Mouse (Mus musculus): ENCODE data around the gene Git1. TPM values are rescaled to one million over a fixed set of nuclear protein-coding genes. Genes with fewer than 3 reads are reported as not detected.

The Git1 gene
- polyA plus RNA-seq, 1 experiment from 2014 or later: 19.2 TPM

DNA sequence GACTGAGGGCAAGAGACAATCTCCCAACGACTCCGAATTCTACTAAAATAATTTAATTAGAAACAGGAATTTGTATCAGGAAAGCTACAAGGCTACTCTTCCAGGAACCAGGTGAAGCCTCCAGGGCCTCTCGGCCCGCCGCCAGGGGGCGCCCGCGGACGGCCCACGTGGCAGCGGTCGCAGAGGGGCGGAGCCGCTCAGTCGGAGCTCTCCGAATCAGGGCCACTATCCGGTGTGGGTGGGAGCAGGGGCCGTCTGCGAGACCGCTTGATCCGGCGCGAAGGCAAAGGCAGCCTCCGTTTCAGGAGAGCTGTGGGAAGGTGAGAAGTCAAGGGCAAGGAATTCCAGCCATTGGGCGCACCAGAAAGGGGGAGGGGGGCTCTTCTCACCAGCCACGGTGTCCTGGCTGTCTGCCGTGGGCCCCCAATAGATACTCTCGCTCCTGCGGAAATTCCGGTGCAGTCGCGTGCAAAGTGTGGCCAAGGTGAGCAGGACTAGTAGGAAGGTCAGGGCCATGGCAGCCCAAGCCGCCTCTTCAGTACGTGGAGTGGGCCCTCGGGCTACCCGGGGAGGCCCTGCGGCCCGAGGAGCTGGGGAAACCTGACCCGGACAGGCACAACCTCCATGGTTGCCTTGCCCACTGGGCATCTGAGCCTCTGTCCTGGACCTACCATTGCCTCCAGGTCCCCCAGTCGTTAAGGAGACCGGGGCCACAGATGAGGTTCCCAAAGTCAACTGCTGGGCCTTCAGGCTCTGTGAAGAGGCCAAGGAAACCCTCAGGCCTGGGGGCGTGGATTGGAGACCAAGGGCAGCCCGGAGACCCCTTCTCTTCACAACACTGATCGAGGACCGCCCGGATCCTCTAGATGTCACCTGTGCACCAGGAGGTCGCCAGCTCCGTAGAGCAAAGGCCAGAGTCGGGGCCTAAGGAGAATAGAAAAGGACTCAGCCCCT lies 15.0 kb downstream of the Git1 start:
- ATAC-seq (replicated peaks; ENCODE audit: low FRiP score): peak; percentile 73
- peak overlapping the region; percentile 65 for H3K4me2 ChIP-seq (ENCODE audit: low read depth, low read length, severe bottlenecking)
- peaks cover 5% of the 10 kb centered on the region for H3K4me1 ChIP-seq (replicated peaks; ENCODE audit: control insufficient read depth, insufficient read depth, low read length)
- H3K27me3 ChIP-seq (ENCODE audit: control insufficient read depth, insufficient read depth, low read length): no peaks in the 10 kb centered on the region
- peak overlapping the region; percentile 41; the same call in 1 of the 2 replicates for H3K9ac ChIP-seq (ENCODE audit: low read length)
- peak overlapping the region; percentile 22 for H3K4me3 ChIP-seq (ENCODE audit: low read depth, low read length)
- 19% methylated on average over 48 of the region's 49 CpGs for WGBS
- no peak overlapping the region for H3K27ac ChIP-seq (ENCODE audit: low read depth, low read length)
- DNase-seq (ENCODE audit: low spot score): peak; percentile 91
- H3K9me3 ChIP-seq (ENCODE audit: control insufficient read depth, low read length): no peaks in the 10 kb centered on the region
- H3K36me3 ChIP-seq (ENCODE audit: control insufficient read depth, insufficient read depth, low read length): peaks cover 3% of the 10 kb centered on the region; the same call in 1 of the 2 replicates

DNA sequence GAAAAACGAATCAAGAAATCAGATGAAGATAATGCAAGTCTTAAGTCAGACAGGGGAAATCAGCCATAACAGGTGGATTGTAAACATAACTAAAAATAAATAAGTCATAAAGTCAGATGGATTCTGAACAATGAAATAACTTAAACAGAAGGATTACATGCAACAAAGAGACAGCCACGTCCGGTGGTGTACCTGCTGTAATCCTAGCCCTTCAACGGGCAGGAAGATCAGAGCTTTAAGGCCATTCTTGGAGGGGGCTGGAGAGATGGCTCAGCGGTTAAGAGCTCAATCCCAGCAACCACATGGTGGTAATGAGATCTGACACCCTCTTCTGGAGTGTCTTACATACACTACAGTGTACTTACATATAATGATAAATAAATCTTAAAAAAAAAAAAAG lies 18.0 kb downstream of the Git1 start:
- no peak overlapping the region for H3K27ac ChIP-seq (ENCODE audit: low read depth, low read length)
- H3K4me2 ChIP-seq (ENCODE audit: low read depth, low read length, severe bottlenecking): no peak overlapping the region
- WGBS: 82% methylated on average over 5 of the region's 5 CpGs
- no peaks in the 10 kb centered on the region for H3K9me3 ChIP-seq (ENCODE audit: control insufficient read depth, low read length)
- peaks cover 7% of the 10 kb centered on the region for H3K27me3 ChIP-seq (ENCODE audit: control insufficient read depth, insufficient read depth, low read length)
- ATAC-seq (replicated peaks; ENCODE audit: low FRiP score): no peak
- H3K4me1 ChIP-seq (replicated peaks; ENCODE audit: control insufficient read depth, insufficient read depth, low read length): peaks cover 26% of the 10 kb centered on the region
- H3K36me3 ChIP-seq (ENCODE audit: control insufficient read depth, insufficient read depth, low read length): no peaks in the 10 kb centered on the region; the same call in 1 of the 2 replicates
- no peak overlapping the region for H3K4me3 ChIP-seq (ENCODE audit: low read depth, low read length)
- no peak overlapping the region for H3K9ac ChIP-seq (ENCODE audit: low read length)
- DNase-seq (ENCODE audit: low spot score): peak; percentile 42

DNA sequence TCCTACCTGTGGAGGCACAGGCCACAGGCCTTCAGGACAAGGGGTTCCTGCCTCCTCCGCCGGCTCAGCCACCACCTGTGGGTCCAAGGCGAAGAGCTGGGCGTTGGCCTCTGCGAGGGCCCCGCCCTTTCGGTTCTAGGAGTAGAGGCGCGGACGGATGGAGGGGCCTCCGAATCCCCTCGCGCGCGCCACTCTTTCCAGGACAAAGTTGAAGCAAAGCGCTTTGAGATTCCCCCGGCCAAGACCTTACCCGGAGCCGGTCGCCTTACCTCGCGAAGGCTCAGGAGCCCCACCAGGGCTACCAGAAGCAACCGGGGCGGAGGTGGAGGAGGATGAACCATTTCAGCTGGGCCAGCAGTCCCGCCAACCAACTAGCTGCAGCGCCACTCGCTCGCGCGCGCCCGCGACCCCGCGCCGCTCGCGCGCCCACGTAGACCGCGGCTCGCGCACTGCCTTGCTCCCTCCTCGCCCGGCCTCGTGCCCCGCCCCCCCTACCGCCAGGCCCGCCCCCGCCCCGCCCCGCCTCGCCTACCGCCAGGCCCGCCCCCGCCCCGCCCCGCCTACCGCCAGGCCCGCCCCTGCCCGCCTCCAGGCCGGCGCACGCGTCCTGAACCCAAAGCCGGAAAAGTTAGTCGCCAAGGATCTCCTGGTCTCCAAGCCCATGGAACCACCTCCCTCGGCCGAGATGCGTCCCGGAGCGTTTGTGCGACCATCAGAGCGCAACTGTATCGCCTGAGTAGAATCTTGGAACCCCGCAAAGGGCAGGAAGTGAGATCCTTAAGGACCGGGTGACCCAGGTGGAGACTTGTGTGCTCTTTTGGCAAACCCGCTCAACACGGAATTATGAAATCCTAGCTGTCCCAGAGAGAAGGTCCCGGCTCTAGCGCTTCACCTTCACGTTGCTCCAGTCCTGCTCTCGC lies 19.8 kb downstream of the Git1 start:
- WGBS: under 1% methylated on average over 81 of the region's 84 CpGs
- Histone ChIP-seq H3K27ac (ENCODE audit: low read depth, low read length) (no peak overlapping the region), H3K4me1 (replicated peaks; ENCODE audit: control insufficient read depth, insufficient read depth, low read length) (peaks cover 26% of the 10 kb centered on the region)

GRCm38 (mm10) chr11:77513811-77514170 lies 20.4 kb downstream of the Git1 start:
- DNase-seq (ENCODE audit: low spot score) (no peak), ATAC-seq (replicated peaks; ENCODE audit: low FRiP score) (no peak)
- peaks cover 26% of the 10 kb centered on the region for H3K4me1 ChIP-seq (replicated peaks; ENCODE audit: control insufficient read depth, insufficient read depth, low read length)
- H3K27me3 ChIP-seq (ENCODE audit: control insufficient read depth, insufficient read depth, low read length): peaks cover 9% of the 10 kb centered on the region
- H3K4me2 ChIP-seq (ENCODE audit: low read depth, low read length, severe bottlenecking): peak overlapping the region; percentile 67
- no peaks in the 10 kb centered on the region for H3K36me3 ChIP-seq (ENCODE audit: control insufficient read depth, insufficient read depth, low read length)
- H3K27ac ChIP-seq (ENCODE audit: low read depth, low read length): no peak overlapping the region
- H3K9ac ChIP-seq (ENCODE audit: low read length): peak overlapping the region; percentile 50
- WGBS: 2% methylated on average over 10 of the region's 10 CpGs
- no peaks in the 10 kb centered on the region for H3K9me3 ChIP-seq (ENCODE audit: control insufficient read depth, low read length)
- peak overlapping the region; percentile 58 for H3K4me3 ChIP-seq (ENCODE audit: low read depth, low read length)

More for the DNA sequence above, 19.8 kb downstream of the Git1 start:
- H3K4me3 ChIP-seq (ENCODE audit: low read depth, low read length): peak overlapping the region; percentile 58
- ATAC-seq (replicated peaks; ENCODE audit: low FRiP score) (peak; percentile 62), DNase-seq (ENCODE audit: low spot score) (peak; percentile 97)
- H3K36me3 ChIP-seq (ENCODE audit: control insufficient read depth, insufficient read depth, low read length): no peaks in the 10 kb centered on the region
- H3K27me3 ChIP-seq (ENCODE audit: control insufficient read depth, insufficient read depth, low read length): peaks cover 9% of the 10 kb centered on the region
- no peaks in the 10 kb centered on the region for H3K9me3 ChIP-seq (ENCODE audit: control insufficient read depth, low read length)
- H3K4me2 ChIP-seq (ENCODE audit: low read depth, low read length, severe bottlenecking): peak overlapping the region; percentile 80
- peak overlapping the region; percentile 73 for H3K9ac ChIP-seq (ENCODE audit: low read length)

- peak overlapping the region; percentile 57 for H3K9ac ChIP-seq (ENCODE audit: low read length)
- DNase-seq (ENCODE audit: low spot score) (peak; percentile 65), ATAC-seq (replicated peaks; ENCODE audit: low FRiP score) (no peak)
- whole genome bisulfite sequencing: 3% methylated on average over 18 of the region's 19 CpGs
- H3K4me1 ChIP-seq (replicated peaks; ENCODE audit: control insufficient read depth, insufficient read depth, low read length): peaks cover 26% of the 10 kb centered on the region
- no peaks in the 10 kb centered on the region for H3K36me3 ChIP-seq (ENCODE audit: control insufficient read depth, insufficient read depth, low read length)
- no peaks in the 10 kb centered on the region for H3K9me3 ChIP-seq (ENCODE audit: control insufficient read depth, low read length)
- peak overlapping the region; percentile 44 for H3K4me3 ChIP-seq (ENCODE audit: low read depth, low read length)
- peak overlapping the region; percentile 12; the same call in 1 of the 2 replicates for H3K27ac ChIP-seq (ENCODE audit: low read depth, low read length)
- H3K4me2 ChIP-seq (ENCODE audit: low read depth, low read length, severe bottlenecking): peak overlapping the region; percentile 92
- peaks cover 9% of the 10 kb centered on the region for H3K27me3 ChIP-seq (ENCODE audit: control insufficient read depth, insufficient read depth, low read length)
Measured at GRCm38 (mm10) chr11:77514281-77514831, 21.0 kb downstream of the Git1 start.

DNA sequence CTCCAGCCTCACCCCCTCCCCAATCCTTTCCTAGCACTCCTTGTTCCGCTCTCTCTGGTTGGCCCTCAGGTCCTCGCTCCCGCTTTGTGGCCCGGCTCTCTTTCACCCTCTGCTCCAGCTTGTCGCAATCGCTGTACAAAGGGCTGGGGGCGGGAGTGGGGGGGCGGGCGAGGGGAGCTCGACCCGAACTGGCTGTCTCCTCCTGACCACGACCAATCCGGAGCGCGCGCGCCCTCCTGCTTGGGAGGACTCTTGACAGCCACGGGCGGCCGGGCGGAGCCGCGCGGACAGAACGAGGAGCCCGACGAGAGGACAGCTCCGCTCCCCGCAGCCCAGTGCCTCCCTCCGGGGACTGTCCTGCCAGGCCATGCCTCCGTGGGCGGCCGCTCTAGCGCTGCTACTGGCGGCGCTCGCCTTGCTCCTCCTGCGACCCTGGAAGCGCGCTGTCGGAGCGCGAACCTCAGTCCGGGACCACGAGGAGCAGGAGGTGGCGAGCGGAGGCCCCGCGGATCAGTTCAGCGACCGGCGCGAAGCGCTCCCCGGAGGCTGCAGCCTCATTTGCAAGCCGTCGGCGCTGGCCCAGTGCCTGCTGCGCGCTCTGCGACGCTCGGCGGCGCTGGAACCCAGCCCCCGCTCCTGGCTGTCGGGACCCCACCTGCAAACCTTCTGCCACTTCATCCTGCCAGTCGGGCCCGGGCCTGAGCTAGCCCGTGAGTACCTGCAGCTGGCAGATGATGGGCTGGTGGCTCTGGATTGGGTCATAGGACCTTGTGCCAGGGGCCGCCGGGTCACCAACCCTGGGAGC lies 21.7 kb downstream of the Git1 start, which contains the start of gene Abhd15:
TSS of gene Abhd15 (plus strand) at position 290 of the 805 bp plus-strand sequence.
- Histone ChIP-seq H3K27me3 (ENCODE audit: control insufficient read depth, insufficient read depth, low read length) (peaks cover 9% of the 10 kb centered on the region), H3K27ac (ENCODE audit: low read depth, low read length) (peak within 1 kb of the TSS; percentile 12; the same call in 1 of the 2 replicates), H3K9ac (ENCODE audit: low read length) (peak within 1 kb of the TSS; percentile 57), H3K9me3 (ENCODE audit: control insufficient read depth, low read length) (no peaks in the 10 kb centered on the region), H3K4me2 (ENCODE audit: low read depth, low read length, severe bottlenecking) (peak within 1 kb of the TSS; percentile 92), H3K4me1 (replicated peaks; ENCODE audit: control insufficient read depth, insufficient read depth, low read length) (peaks cover 26% of the 10 kb centered on the region), H3K4me3 (ENCODE audit: low read depth, low read length) (peak within 1 kb of the TSS; percentile 44), H3K36me3 (ENCODE audit: control insufficient read depth, insufficient read depth, low read length) (no peaks in the 10 kb centered on the region)
- under 1% methylated on average over 69 of the region's 72 CpGs for WGBS
- peak; percentile 66 for ATAC-seq (replicated peaks; ENCODE audit: low FRiP score)
- peak; percentile 93 for DNase-seq (ENCODE audit: low spot score)

GRCm38 (mm10) chr11:77515637-77516552 lies 22.5 kb downstream of the Git1 start, which contains the start of gene Trp53i13:
Gene Trp53i13 (minus strand): TSS chr11:77515980.
- no peak for DNase-seq (ENCODE audit: low spot score)
- H3K9ac ChIP-seq (ENCODE audit: low read length): peak within 1 kb of the TSS; percentile 57
- peak; percentile 3; the same call in 1 of the 2 replicates for ATAC-seq (replicated peaks; ENCODE audit: low FRiP score)
- H3K4me1 ChIP-seq (replicated peaks; ENCODE audit: control insufficient read depth, insufficient read depth, low read length): peaks cover 26% of the 10 kb centered on the region
- H3K4me3 ChIP-seq (ENCODE audit: low read depth, low read length): peak within 1 kb of the TSS; percentile 44
- no peak within 1 kb of the TSS for H3K27ac ChIP-seq (ENCODE audit: low read depth, low read length)
- H3K4me2 ChIP-seq (ENCODE audit: low read depth, low read length, severe bottlenecking): peak within 1 kb of the TSS; percentile 92
- peaks cover 9% of the 10 kb centered on the region for H3K27me3 ChIP-seq (ENCODE audit: control insufficient read depth, insufficient read depth, low read length)
- H3K9me3 ChIP-seq (ENCODE audit: control insufficient read depth, low read length): no peaks in the 10 kb centered on the region
- no peaks in the 10 kb centered on the region for H3K36me3 ChIP-seq (ENCODE audit: control insufficient read depth, insufficient read depth, low read length)
- WGBS: 5% methylated on average over 39 of the region's 39 CpGs
